Mouse (Mus musculus) liver, adult 2 months (tissue): ENCODE data around the gene Nr5a1. TPM values are rescaled to one million over a fixed set of nuclear protein-coding genes. Genes with fewer than 3 reads are reported as not detected.

Experiments used
- DNase-seq: peaks from one replicate; pipeline ENCODE4 v3.0.0-alpha.2; 2011; ENCODE audit warnings: low read depth, low spot score; ENCODE audit errors: extremely low read depth
- H3K27ac ChIP-seq: fragments of 200-500 bp; replicated peaks from 2 replicates; pipeline ENCODE4 v1.5.1; 2012; ENCODE audit warnings: low read depth, mild to moderate bottlenecking, control low read depth, inconsistent platforms, low read length; ENCODE audit not compliant: insufficient read depth
- H3K27me3 ChIP-seq: fragments of 200-500 bp; 2 replicates; pipeline ENCODE4 v1.6.1; 2012; ENCODE audit warnings: mild to moderate bottlenecking, moderate library complexity, low read length, inconsistent platforms; ENCODE audit not compliant: control insufficient read depth, insufficient read depth
- H3K36me3 ChIP-seq: fragments of 200-500 bp; 2 replicates; pipeline ENCODE4 v1.6.1; 2012; ENCODE audit warnings: low read length, inconsistent platforms; ENCODE audit not compliant: control insufficient read depth, insufficient read depth
- H3K4me1 ChIP-seq: fragments of 200-500 bp; 2 replicates; pipeline ENCODE4 v1.6.1; 2011; ENCODE audit warnings: low read length; ENCODE audit not compliant: control insufficient read depth, insufficient read depth
- H3K4me3 ChIP-seq: fragments of 200-500 bp; 2 replicates; pipeline ENCODE4 v1.5.1; 2011; ENCODE audit warnings: low read depth, mild to moderate bottlenecking, control low read depth, low read length, moderate library complexity; ENCODE audit not compliant: insufficient read depth
- H3K79me2 ChIP-seq: fragments of 200-500 bp; 2 replicates; pipeline ENCODE4 v1.6.1; 2012; ENCODE audit warnings: inconsistent platforms, mild to moderate bottlenecking, low read length, moderate library complexity; ENCODE audit not compliant: control insufficient read depth, insufficient read depth
- H3K9ac ChIP-seq: fragments of 200-500 bp; 2 replicates; pipeline ENCODE4 v1.6.1; 2012; ENCODE audit warnings: low read depth, mild to moderate bottlenecking, control low read depth, inconsistent platforms, low read length
- CTCF ChIP-seq: fragments of 200-500 bp; IDR thresholded peaks from 2 replicates; pipeline ENCODE4 v1.5.1; 2011; ENCODE audit warnings: low read depth, low read length, control low read depth
- POLR2A ChIP-seq: fragments of 200-500 bp; IDR thresholded peaks from 2 replicates; pipeline ENCODE4 v1.6.1; 2011; ENCODE audit warnings: low read length, control low read depth; ENCODE audit not compliant: insufficient read depth; ENCODE audit errors: extremely low read depth
- WGBS: fragments of 180-500 bp; shearing (Covaris S2); methylation state at CpG from one replicate; pipeline ENCODE4 v1.1.7; 2018; 5-methylcytosine and 5-hydroxymethylcytosine counted together
- polyA plus RNA-seq: library from polyadenylated mRNA; depleted of rRNA; stranded (reverse); fragments of >200 nt; gene quantifications from 2 replicates; pipeline ENCODE4 v1.2.3, GENCODE M21; 2012
- total RNA-seq: library from RNA; depleted of rRNA; stranded (reverse); fragments of >200 nt; gene quantifications from 2 replicates; pipeline ENCODE4 v1.2.3, GENCODE M21; 2014

The Nr5a1 gene
- total and polyA plus RNA-seq, 2 experiments, result not detected

DNA sequence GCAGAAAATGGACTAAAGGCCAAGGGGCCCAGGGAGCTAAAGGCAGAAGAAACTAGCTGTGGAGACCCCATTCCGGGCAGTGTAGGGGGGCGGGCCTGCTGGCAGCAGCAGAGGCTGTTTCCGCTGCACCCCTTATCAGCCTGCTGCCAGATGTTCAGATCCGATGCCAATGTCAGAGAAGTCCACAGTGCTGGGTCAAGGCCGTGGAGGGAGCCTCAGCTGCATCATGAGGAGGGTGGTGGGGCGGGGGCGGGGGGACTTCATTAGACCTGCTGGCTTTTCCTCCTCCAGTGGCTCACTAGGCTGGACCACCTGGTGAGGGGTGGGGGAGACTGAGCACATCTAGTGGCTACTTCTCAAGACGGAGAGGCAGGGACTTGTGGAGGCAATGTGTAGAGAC, 4.3 kb upstream of the Nr5a1 start:
- no peak overlapping the region for H3K9ac ChIP-seq
- WGBS, result 39% methylated on average over 8 of the region's 8 CpGs
- no peak for TF ChIP-seq CTCF
- no peak for TF ChIP-seq POLR2A
- H3K4me3 ChIP-seq, result no peak overlapping the region
- DNase-seq, result no peak
- H3K79me2 ChIP-seq, result no peaks in the 10 kb centered on the region
- no peaks in the 10 kb centered on the region for H3K36me3 ChIP-seq
- H3K27me3 ChIP-seq, result no peaks in the 10 kb centered on the region
- no peak overlapping the region for H3K27ac ChIP-seq
- peaks cover 8% of the 10 kb centered on the region for H3K4me1 ChIP-seq

- H3K4me3 ChIP-seq, result no peak overlapping the region
- no peak overlapping the region for H3K27ac ChIP-seq
- WGBS, result 17% methylated on average over 2 of the region's 2 CpGs
- H3K79me2 ChIP-seq, result no peaks in the 10 kb centered on the region
- H3K9ac ChIP-seq, result no peak overlapping the region
- no peak for TF ChIP-seq CTCF
- no peak for TF ChIP-seq POLR2A
- DNase-seq, result peak; percentile 80
- no peaks in the 10 kb centered on the region for H3K36me3 ChIP-seq
- no peaks in the 10 kb centered on the region; the same call in 1 of the 2 replicates for H3K27me3 ChIP-seq
- H3K4me1 ChIP-seq, result peaks cover 8% of the 10 kb centered on the region
These were observed 3.1 kb upstream of the Nr5a1 start for GRCm38 (mm10) chr2:38717436-38717835.

DNA sequence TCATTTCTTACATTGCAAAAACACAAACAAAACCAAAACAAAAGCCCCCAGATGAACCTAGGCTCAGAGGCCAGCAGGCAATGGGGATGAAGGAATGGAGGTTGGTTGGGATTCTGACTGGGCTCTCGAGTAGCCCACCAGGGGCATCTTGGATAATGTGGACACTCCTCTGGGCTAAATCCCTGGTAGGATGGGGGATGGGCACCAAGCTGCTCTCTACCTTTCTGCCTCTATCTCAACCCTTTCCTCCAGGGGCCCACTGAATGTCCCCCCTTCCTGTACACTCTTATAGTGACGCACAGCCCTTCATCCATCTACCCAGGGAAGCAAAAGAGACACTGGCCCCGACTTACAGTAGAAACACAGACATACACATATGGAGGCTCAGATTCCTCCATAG, 746 bp downstream of the Nr5a1 start:
- no peaks in the 10 kb centered on the region for H3K79me2 ChIP-seq
- no peak for DNase-seq
- no peak for TF ChIP-seq POLR2A
- no peak for TF ChIP-seq CTCF
- no peak overlapping the region for H3K9ac ChIP-seq
- H3K4me3 ChIP-seq, result no peak overlapping the region
- H3K36me3 ChIP-seq, result no peaks in the 10 kb centered on the region
- peaks cover 9% of the 10 kb centered on the region for H3K4me1 ChIP-seq
- WGBS, result 82% methylated on average over 3 of the region's 3 CpGs
- peaks cover 29% of the 10 kb centered on the region for H3K27me3 ChIP-seq
- no peak overlapping the region for H3K27ac ChIP-seq

DNA sequence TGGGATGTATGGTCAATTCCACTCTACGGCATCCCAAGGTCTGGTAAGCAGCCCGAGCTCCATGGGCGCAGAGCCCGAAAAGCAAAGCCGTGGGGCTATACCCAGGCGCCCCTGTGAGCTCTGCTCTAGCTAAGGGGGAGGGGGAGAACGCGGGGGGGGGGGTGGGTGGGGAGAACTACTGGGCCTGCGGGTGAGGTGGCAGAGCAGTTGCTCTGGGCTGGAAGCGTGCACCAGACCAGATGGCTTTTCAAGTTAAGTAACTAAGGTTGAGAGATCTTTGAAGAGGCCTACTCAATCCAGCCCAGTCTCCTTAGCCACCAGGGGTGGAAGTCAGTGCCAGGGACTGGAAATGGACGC, 1.6 kb downstream of the Nr5a1 start:
- WGBS, result 64% methylated on average over 11 of the region's 11 CpGs
- peaks cover 29% of the 10 kb centered on the region for H3K27me3 ChIP-seq
- no peak overlapping the region for H3K27ac ChIP-seq
- peaks cover 5% of the 10 kb centered on the region; the same call in 1 of the 2 replicates for H3K4me1 ChIP-seq
- H3K79me2 ChIP-seq, result no peaks in the 10 kb centered on the region
- H3K4me3 ChIP-seq, result no peak overlapping the region
- TF ChIP-seq CTCF (no peak), POLR2A (no peak)
- no peak overlapping the region for H3K9ac ChIP-seq
- no peak for DNase-seq
- no peaks in the 10 kb centered on the region for H3K36me3 ChIP-seq

DNA sequence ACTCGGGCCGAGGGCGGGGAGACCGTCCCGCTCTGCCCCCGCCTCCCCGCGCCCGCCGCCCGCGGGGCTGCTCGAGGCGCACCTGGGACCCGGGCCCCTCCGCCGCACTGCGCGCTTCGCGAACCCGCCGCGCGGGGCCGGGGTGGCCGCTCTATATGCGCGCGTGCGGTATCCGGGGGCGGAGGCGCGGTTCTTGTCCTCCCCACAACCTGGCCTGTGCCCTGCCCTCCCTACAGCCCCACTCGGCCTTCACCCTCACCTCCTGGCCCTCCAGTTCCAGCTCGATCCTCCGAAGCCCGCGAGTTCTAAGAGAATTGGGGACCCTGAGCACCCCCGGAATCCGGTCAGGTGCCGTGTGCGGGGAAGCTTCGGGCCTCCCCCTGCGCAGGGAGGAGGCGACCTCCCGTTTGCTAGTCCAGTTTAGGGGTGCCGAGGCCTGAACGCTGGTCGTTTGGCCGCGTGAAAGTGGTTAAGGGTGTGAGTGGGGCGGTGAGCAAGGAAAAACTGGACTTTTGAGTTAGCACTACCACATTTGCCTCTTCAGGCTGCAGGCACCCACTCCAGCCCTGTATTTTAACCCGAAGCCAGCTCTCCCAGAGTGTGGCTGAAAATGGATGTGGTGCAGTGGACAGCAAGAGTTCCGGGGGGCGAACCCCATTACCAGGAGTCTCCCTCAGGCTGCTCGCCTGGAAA, 2.1 kb downstream of the Nr5a1 start:
- Histone ChIP-seq H3K79me2 (no peaks in the 10 kb centered on the region), H3K4me1 (peaks cover 3% of the 10 kb centered on the region; the same call in 1 of the 2 replicates), H3K27ac (no peak overlapping the region), H3K9ac (no peak overlapping the region), H3K27me3 (peaks cover 29% of the 10 kb centered on the region), H3K4me3 (no peak overlapping the region), H3K36me3 (no peaks in the 10 kb centered on the region)
- DNase-seq, result no peak
- WGBS, result 16% methylated on average over 58 of the region's 58 CpGs
- no peak for TF ChIP-seq POLR2A
- no peak for TF ChIP-seq CTCF

DNA sequence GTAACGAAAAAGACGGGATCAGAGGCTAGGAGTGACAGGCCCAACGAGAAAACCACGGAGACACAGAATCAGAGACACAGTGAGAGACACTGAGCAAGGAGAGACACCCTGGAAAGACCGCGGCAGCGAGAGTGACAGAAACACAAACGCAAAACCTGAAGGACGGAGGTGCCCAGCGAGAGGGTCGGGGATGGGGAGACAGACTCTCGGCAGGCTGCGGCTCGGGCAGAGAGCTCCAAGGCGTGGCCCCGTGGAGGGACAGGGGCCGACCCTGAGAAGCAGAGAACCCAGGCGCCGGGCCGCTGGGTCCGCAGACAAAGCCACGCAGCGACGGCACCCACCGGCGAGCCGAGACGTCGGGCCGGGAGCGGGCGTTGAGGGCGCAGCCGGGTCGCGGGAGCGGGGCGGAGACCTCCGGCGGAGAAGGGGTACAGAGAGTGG, 2.9 kb downstream of the Nr5a1 start:
- peaks cover 2% of the 10 kb centered on the region; the same call in 1 of the 2 replicates for H3K4me1 ChIP-seq
- peaks cover 29% of the 10 kb centered on the region for H3K27me3 ChIP-seq
- no peak overlapping the region for H3K9ac ChIP-seq
- no peak overlapping the region for H3K27ac ChIP-seq
- no peak overlapping the region for H3K4me3 ChIP-seq
- DNase-seq, result no peak
- 4% methylated on average over 40 of the region's 40 CpGs for WGBS
- TF ChIP-seq POLR2A (no peak), CTCF (no peak)
- H3K36me3 ChIP-seq, result no peaks in the 10 kb centered on the region
- H3K79me2 ChIP-seq, result no peaks in the 10 kb centered on the region
